Mouse (Mus musculus) left cerebral cortex, postnatal 4 days (tissue): Measurements from ENCODE around the gene Ino80e. TPM values are rescaled to one million over a fixed set of nuclear protein-coding genes. Genes with fewer than 3 reads are reported as not detected.

Experiments
- DNase-seq: peaks from one replicate; pipeline ENCODE4 v3.0.0-alpha.2; 2022
- intact Hi-C: fragments of 180-260 bp; cut with DNase I; formaldehyde crosslinking; loops from one replicate; pipeline ENCODE4 v1.15.1; 2025
- total RNA-seq, 2 experiments: library from RNA; stranded (reverse); gene quantifications; 2 replicates each; pipeline ENCODE4 v1.2.3; 2021

Ino80e gene
- total RNA-seq, 2 experiments from 2014 or later: 61.7 to 65.2 TPM

GRCm38 (mm10) chr7:126817595-126817994 is 44.6 kb downstream of the Ino80e start:
- DNase-seq: no peak
- intact Hi-C loops: no loop called here

DNA sequence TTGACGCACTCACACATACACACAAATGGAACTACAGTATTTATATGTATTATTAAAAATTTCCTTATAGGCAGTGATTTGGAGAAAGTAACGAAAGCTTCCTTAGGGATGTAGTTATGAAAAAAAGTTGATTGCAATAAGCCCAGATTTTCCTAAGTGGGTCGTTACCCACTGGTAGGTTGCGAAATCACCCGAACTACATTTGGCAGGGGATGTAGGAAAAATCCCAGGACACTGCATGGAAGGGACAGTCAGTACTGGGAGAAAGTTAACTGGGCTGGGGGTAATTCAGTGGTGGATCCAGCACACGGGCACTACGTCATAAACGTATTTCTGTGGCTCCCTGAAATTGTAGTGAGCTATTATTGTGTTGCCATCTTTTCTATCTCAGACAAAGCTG is 45.7 kb downstream of the Ino80e start:
- no peak for DNase-seq
- intact Hi-C loops: no loop called here

DNA sequence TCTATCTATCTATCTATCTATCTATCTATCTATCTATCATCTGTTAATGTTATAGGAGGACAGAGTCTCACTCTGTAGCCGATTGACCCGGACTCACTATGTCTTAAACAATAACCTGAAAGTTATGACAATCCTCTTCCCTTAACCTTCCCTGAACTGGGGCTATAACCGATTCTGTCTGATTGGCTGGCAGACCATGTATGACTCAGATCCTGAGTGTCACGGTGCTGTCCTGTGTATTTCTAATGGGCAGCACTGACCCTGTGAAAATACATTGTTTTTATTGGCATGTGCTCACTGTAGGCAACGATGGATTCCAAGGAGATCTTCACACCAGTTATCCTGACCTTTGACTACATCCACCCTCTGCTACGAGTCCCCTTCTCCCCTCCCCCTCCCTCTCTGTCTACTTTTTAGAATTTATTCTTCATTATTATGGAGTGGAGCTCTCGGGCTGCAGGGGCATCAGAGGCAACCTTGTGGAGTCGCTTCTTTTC is 46.4 kb downstream of the Ino80e start:
- intact Hi-C loops: no loop called here
- no peak for DNase-seq

GRCm38 (mm10) chr7:126809723-126810369 is 52.3 kb downstream of the Ino80e start:
- no peak for DNase-seq
- intact Hi-C loops: no loop called here

- intact Hi-C loops: no loop called here
- peak; percentile 90 for DNase-seq
Measured at GRCm38 (mm10) chr7:126808703-126809455, 53.3 kb downstream of the Ino80e start.

- no peak for DNase-seq
- intact Hi-C loops: no loop called here
Measured at GRCm38 (mm10) chr7:126807405-126807804, 54.8 kb downstream of the Ino80e start.

GRCm38 (mm10) chr7:126806956-126807355 is 55.2 kb downstream of the Ino80e start:
- intact Hi-C loops: no loop called here
- no peak for DNase-seq

GRCm38 (mm10) chr7:126803751-126804150 is 58.4 kb downstream of the Ino80e start:
- intact Hi-C loops: no loop called here
- no peak for DNase-seq

DNA sequence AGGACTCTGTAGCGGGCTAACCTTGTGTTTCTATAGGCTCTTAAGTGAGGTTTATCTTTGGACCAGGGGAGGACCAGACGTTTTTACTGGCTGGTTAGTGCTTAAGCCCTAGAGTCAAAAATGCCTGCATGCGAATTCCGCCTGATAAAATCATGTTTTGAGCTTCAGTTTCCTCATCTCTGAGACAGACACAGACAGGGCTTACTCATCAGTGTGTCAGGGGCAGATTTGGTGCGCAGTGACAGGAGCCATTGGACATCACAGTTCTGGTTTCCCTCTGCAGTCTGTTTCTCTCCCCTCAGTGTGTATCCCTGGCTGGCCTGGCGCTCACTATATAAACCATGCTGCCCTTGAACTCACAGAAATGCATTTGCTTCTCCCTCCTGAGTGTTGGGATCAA is 59.0 kb downstream of the Ino80e start:
- intact Hi-C loops: no loop called here
- DNase-seq: no peak

- DNase-seq: no peak
- intact Hi-C loops: no loop called here
Measured at GRCm38 (mm10) chr7:126802134-126802889, 59.9 kb downstream of the Ino80e start.

DNA sequence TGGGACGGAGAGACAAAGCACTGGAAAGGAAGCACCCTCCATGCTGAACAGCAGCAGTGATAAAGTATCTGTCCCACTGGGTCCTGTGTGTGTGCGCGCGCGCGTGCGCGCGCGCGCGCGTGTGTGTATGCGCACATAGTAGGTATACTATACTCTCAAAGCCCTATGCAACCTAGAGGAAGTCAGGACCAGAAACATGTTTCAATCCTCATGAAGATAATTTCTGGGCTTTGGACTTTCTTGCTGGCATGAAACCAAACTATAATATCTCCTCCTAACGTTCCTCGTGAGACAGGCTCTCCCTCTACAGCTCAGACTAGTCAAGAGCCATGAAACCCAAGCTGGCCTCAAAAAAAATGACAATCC is 61.1 kb downstream of the Ino80e start:
- DNase-seq: no peak
- intact Hi-C loops: no loop called here

Other genes starting within 250 kb of the Ino80e start
- 1 to 10 TPM; 6.6 to 7.0 TPM for gene Nupr1, start 231.5 kb downstream of the Ino80e start, total RNA-seq
- gene Sgf29, start 213.1 kb downstream of the Ino80e start, total RNA-seq: 10 to 100 TPM; 49.9 to 53.0 TPM
- 1 to 10 TPM; 2.9 to 3.1 TPM for gene Sult1a1, start 185.9 kb downstream of the Ino80e start, total RNA-seq
- gene Bola2, start 167.0 kb downstream of the Ino80e start, total RNA-seq: 100 to 1,000 TPM; 107 to 115 TPM
- gene Slx1b, start 166.6 kb downstream of the Ino80e start, total RNA-seq: 10 to 100 TPM; 25.4 to 26.5 TPM
- gene Coro1a, start 154.6 kb downstream of the Ino80e start, total RNA-seq: 100 to 1,000 TPM; 137 to 143 TPM
- 100 to 1,000 TPM; 196 to 202 TPM for gene Mapk3, start 102.8 kb downstream of the Ino80e start, total RNA-seq
- 1 to 10 TPM; 5.2 to 5.5 TPM for gene Gdpd3, start 96.0 kb downstream of the Ino80e start, total RNA-seq
- gene Ypel3, start 85.4 kb downstream of the Ino80e start, total RNA-seq: 100 to 1,000 TPM; 110 to 113 TPM
- under 1 TPM; 0.40 to 0.58 TPM for gene Tbx6, start 80.9 kb downstream of the Ino80e start, total RNA-seq
- 10 to 100 TPM; 71.1 to 79.7 TPM for gene Ppp4c, start 69.9 kb downstream of the Ino80e start, total RNA-seq
- 100 to 1,000 TPM; 165 to 167 TPM for gene Fam57b, start 64.7 kb downstream of the Ino80e start, total RNA-seq
- not detected for gene 4930451I11Rik, start 30.7 kb downstream of the Ino80e start, total RNA-seq
- 10 to 100 TPM; 74.3 to 84.4 TPM for gene Doc2a, start 15.0 kb downstream of the Ino80e start, total RNA-seq
- gene Hirip3, start 405 bp downstream of the Ino80e start, total RNA-seq: 10 to 100 TPM; 31.5 to 41.2 TPM
- 100 to 1,000 TPM; 158 to 165 TPM for gene Taok2, start 22.3 kb upstream of the Ino80e start, total RNA-seq
- gene Tmem219, start 60.5 kb upstream of the Ino80e start, total RNA-seq: 10 to 100 TPM; 19.4 to 20.8 TPM
- 100 to 1,000 TPM; 151 to 167 TPM for gene Kctd13, start 66.5 kb upstream of the Ino80e start, total RNA-seq
- 10 to 100 TPM; 26.5 to 31.9 TPM for gene Asphd1, start 87.2 kb upstream of the Ino80e start, total RNA-seq
- gene Sez6l2, start 88.2 kb upstream of the Ino80e start, total RNA-seq: 100 to 1,000 TPM; 214 to 235 TPM
- 100 to 1,000 TPM in 1 of 2 experiments, 10 to 100 TPM in 1; 92.7 to 104 TPM for gene Cdipt, start 113.5 kb upstream of the Ino80e start, total RNA-seq
- not detected for gene Cdiptos, start 113.7 kb upstream of the Ino80e start, total RNA-seq
- 1 to 10 TPM; 5.4 to 6.0 TPM for gene Mvp, start 152.2 kb upstream of the Ino80e start, total RNA-seq
- 1 to 10 TPM in 1 of 2 experiments, not detected in 1; 1.6 TPM for gene Pagr1b, start 154.1 kb upstream of the Ino80e start, total RNA-seq
- 10 to 100 TPM; 10.2 to 15.4 TPM for gene Pagr1a, start 155.0 kb upstream of the Ino80e start, total RNA-seq
- 10 to 100 TPM; 36.7 to 48.6 TPM for gene Gm42742, start 158.7 kb upstream of the Ino80e start, total RNA-seq
- gene Prrt2, start 158.8 kb upstream of the Ino80e start, total RNA-seq: 100 to 1,000 TPM; 132 to 136 TPM
- 100 to 1,000 TPM; 322 to 334 TPM for gene Maz, start 164.7 kb upstream of the Ino80e start, total RNA-seq
- gene Kif22, start 180.1 kb upstream of the Ino80e start, total RNA-seq: 10 to 100 TPM; 10.4 to 12.5 TPM
- gene Zg16, start 225.0 kb upstream of the Ino80e start, total RNA-seq: not detected
- gene AI467606, start 229.0 kb upstream of the Ino80e start, total RNA-seq: under 1 TPM; 0.77 to 0.90 TPM